Mouse (Mus musculus) frontal cortex, postnatal 36 days (tissue): Measurements from ENCODE around the gene Zfp239.

ENCODE experiments used
- DNase-seq, 2 experiments: peaks; one replicate each; pipeline ENCODE4 v3.0.0; 2022; ENCODE audit warnings: low spot score in 2 of 2

The Zfp239 gene

DNA sequence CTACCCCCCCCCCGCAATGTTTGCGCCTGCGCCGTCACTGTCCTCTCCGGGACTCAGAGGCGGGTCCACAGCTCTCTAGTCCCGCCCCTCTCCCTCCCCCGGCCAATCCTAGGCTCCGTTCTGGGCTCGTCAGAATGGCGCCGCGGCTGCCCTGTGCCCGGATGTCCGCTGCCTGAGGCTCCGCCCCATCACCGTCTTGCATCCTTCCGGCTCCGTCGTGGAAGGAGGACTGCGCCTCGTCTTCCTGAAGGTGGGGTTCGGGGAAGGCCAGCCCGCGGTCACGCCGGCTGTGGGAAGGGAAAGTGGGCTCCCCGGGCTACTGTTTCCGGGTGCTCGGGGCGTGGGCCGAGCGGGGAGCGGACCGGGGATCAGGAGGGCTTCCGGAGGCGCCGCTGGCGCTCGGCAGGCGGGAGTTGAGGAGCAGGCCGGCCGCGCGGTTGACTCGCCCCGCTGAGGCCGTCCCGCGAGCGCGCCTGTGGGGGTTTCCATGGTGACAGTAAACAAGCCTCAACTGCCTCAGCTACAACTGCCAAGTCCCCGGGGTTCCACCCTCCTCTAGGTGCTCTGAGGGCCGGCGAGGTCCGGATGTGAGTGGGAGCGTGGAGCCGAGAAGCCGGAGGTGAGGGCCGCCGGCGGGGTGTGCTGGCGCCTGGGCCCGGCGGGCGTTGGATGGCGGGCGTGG is 44.8 kb downstream of the Zfp239 start:
- DNase-seq, result peak; percentile 96 to 98

DNA sequence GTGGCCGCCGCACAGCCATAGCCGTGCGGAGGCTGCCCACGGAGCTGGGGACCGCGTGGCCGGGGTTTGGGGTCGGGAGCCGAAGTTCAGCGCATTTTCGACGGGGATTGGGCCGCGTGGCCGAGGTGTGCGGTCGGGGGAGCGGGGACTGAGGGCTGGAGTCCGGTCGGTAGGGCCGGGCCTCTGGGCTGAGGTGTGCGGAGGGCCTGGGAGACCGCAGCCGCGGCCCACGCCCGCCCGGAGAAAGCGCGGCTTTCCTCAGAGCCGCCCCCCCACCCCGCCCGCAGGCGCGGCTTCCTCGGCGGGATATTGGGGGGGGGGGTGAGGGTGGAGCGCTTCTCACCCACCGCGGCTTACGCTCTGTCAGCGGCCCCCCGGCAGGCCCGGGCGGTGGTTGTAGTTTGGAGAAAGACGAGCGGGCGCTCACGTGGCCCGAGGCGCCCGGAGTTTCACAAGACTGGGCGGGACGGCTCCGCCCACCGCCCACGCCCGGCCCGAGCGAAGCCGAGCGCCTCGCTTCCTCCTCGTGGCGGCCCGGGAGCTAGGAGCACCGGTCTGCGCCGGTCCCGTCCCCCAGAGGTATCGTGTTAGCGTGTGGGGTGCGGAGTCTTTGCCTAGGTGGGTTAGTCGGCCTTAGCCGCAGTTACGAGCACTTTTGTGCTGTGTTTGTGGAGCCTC is 45.5 kb downstream of the Zfp239 start:
- peak; percentile 40 to 57 for DNase-seq

DNA sequence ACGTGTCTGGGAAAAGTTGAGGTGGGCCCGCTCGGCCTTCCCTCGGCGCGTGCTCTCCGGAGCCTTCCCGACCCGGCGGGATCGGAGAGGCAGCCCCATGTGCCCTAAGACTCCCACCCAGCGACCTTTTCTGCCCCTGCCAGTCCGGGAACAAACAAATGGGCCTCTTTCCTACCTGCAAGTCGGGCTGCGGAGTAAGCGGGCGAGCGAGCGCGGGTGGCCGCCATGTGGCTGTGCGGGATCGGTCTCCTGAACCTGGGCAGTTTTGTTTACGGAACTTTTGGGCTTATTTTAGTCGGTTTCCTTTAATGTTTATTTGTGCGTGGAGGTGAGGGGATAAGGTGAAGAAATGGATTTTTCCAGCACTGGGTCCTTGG is 46.1 kb downstream of the Zfp239 start:
- DNase-seq, result no peak

DNA sequence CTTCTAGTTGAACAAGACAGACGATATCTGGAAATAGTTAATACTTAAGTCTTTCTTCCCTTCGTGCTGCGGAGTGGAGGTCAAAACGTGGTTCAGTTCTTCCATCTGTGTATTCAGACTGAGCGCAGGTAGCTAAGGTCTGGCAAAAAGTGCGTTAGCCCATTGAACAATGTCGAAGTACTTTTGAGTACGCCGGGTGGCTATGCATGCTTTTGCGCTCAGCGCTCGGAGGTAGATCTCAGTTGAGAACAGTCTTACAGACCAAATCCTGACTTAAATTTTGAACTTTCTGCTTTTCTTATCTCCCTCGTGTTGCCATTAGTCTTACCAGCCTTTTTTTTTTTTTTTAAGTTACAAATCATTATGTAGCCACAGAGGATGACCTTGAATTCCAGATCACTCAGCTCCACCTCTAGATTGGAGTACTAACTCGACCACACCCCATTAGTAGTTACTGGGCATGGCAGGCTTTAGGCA is 46.6 kb downstream of the Zfp239 start:
- no peak for DNase-seq

DNA sequence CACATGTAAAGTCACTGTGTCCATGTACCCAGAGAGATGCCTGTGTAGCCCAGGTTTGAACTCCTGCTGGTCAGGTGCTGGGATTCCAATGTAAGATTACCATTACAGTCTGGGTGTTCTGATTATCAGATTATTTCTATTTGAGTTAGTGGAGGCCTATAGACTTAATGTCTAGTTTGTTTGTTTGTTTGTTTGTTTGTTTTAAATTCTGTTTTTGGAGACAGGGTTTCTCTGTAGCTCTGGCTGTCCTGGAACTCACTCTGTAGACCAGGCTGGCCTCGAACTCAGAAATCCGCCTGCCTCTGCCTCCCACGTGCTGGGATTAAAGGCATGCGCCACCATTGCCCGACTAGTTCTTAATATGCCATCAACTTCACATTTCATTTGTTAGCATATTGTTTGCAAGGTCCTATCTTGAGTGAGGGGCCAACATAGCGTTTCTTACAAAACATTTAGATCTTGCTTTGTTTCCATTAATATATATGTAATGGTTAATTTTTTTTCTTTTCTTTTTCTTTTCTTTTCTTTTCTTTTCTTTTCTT is 48.3 kb downstream of the Zfp239 start:
- DNase-seq, result no peak

DNA sequence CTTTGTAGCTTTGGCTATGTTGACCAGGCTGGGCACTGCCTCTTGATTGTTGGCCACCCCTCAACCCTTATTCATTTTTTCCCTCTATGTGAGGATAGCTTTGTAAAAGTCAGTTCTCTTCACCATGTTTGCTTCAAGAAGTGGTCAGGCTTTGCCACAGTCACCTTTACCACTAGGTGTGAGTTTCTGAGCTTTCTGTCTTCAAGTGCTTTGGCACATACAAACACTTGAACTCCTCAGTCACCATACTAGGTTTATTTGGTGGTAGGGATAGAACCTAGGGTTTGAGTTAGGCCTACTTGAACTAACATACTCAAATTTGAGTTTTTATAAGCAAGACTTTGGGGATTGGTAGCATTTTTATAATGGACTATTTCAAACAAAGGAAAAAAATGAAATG is 52.6 kb downstream of the Zfp239 start:
- no peak for DNase-seq

DNA sequence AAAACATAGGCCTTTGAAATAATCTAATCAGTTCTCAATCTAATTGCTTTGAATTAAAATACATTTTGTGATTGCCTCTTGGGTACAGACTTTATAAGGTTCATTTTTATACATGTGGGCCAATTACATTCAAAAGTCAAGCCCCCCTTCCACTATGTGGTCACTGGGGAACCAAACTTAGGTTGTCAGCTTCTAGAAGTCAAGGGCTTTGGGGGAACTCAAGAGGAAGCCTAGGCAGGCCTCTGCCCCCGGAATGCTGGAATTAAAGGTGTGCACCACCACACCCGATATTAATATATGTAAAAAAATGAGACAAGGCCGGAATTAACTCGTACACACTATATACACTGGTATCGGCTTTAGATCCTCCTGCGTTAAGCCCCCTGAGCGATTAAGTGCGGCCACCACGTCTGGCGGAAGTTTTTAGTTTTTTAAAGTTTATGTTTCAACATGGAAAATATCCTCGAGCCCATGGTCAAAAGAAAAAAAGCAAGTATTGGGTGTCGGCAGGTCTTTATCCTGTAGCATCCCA is 54.4 kb downstream of the Zfp239 start:
- no peak for DNase-seq

DNA sequence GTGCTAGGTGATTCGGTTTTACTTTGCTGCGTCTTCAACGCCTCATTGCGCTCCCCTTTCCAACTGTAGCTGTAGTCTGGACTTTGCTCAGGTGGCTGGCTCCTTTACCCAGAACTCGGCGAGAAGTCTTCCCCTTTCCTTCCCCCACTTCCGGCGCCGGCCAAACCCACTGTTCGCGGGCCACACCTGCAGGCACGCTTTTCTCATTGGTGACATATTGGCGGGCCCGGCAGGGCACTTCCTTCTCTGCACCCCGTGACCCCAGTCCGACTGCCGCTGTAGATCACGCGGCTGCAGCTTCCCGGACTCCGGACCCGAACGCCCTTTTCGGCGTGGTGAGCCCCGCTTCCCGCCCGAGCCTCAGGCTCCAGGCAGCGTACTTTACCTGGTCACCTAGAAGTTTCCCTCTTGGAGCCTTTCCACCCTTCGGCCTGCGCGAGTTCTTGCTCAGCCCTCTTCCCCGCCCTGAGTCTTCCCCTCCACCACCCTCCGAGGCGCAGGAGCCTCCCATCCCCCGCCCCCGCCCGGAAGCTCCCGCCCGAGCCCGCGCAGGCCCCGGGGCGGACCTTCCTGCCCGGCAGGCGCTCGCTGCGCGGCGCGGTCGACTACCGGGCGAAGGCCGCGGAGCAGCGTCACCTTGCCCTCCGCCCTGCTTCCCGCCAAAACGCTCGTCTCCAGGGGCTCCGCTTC is 55.0 kb downstream of the Zfp239 start:
- DNase-seq, result peak; percentile 46 to 51

DNA sequence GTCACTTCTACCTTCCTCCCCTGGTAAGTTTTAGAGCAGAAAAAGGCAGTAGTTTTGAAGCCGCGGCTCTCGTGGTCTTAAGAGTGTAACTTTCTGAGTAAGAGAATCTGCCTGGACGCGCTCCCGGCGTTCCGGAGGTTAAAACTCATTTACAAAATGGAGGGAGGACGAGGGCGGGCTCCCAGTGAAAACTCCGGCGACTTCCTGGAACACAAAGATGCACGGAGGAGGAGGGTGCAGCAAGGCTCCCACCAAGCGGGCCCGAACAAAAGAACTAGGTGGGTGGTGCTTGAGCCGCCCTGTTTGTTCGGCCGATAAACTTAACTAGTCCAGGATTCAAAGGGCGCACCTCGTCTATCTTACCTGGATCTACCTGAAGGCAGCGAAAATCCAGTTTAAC is 55.7 kb downstream of the Zfp239 start:
- DNase-seq, result peak; percentile 45 to 47

DNA sequence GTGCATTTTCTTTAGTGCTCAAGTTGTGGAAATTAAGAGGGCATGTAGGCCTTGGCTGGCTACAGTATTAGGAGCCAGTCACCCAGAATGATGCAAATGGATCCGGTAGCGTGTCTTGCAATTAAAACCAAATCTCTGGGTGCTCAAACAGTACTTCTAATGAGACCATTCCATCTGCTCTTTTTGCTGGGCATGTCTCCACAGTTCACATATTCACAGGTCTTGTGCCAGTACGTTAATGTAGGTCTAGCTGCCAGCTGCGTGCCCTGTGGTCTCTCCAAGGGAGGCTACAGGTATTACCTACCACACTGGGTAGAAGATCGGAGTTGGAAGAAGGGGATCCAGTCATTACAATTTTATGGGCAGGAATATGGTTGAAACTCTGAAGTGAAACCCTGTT is 56.1 kb downstream of the Zfp239 start:
- no peak for DNase-seq

DNA sequence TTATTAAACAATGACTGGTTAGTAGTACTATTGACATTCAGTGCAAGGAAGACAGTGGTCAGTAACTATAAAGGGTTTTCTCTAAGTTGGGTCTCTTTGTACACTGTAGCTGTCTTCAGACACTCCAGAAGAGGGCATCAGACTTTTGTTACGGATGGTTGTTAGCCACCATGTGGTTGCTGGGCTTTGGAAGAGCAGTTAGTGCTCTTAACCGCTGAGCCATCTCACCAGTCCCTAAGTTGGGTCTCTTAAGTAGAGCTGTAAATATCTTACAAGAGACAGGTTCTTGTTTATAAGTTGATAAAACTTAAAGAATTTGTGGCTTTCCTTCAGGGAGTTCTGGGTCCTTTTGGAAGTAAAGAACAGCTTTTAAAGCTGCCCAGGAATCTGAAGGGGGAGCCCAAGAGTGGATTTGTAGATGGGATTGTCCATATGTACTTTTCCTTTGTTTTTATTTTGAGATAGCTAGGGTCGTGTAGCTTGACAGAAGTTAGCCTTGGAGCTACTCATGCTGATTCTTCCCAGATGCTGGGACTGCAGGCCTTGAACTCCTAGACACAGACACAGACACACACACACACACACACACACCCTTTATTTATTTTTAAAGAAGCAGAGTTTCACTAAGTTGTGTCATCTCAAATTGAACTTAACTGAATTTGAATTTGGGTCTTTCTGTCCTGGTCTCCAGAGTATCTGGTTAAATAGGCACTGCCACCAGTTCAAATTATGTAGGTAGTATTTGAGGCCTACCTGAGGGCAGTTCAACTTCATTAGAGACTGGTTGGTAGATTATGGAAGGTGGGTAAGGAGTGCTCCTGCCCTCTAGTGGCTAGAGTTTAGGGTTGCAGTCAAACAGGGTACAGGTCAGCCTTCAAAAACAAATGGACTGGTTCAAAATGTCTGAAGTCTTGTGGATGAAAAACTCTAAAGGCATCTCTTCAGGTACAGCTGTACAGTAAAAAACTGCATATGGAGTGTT is 59.0 kb downstream of the Zfp239 start:
- no peak for DNase-seq

DNA sequence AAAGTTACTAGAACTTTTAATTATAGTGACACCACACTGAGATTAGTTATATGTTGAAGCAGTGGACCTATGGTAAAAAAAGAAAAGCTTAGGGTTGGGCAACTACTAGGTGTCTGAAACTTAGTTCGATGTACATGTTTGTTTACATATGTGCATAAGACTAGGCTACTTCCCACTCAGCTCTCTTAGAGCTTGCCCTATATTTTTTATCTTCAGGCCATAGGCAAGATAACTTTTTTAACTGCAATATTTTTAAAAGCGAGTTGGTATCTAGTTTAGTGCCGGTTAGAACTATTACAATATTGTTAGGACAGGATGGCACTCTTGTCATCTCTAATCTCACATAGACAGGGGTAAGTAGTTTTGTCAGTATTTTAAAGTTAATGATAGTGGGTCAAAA is 60.1 kb downstream of the Zfp239 start:
- DNase-seq, result no peak
